Mouse (Mus musculus) kidney, postnatal 25 days (tissue): ENCODE measurements at regions not wholly inside any gene's neighbourhood (a gene's known extent, or its start where the extent isn't known, plus 50 kb on each side); places are given as distances from the start of the nearest gene placed in this dataset.

Experiments used
- DNase-seq, 2 experiments: peaks; one replicate each; pipeline ENCODE4 v3.0.0; 2021; ENCODE audit warnings: mixed read lengths in 2 of 2

DNA sequence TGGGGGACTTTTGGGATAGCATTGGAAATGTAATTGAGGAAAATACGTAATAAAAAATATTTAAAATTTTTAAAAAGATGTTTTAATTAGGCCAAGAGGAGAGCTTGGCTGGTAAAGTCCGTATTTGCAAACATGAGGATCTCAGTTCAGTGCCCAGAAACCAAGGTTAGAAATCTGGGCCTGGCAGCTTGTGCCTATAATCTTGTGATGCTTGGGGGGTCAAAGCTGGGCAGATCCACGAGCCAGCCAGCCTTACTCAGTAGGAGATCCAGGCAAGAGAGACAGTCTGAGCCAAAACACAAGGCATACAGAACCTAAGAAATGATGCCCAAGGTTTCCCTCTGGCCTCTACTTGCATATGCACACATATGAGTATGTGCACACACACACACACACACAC is 54.1 kb upstream of the Cxadr start:
- no peak for DNase-seq

DNA sequence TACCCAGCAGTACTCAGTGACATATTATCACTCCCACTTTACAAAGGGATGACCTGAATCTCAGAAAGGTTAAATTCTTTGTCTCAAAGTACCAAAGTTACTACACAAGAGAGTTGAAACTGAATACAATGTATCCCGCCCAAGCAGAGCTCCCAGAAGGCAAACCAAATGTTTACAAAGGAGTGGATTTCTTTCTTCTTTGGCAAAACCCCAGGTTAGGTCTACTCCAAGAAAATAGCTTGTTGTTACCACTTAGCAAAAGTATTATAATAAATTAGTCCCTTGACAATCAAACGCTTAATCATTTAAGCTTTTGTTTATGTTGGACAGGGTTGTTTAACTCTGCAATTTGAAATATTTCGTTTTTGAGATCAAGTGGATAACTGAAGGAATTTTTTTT is 58.6 kb upstream of the Cxadr start:
- no peak for DNase-seq

DNA sequence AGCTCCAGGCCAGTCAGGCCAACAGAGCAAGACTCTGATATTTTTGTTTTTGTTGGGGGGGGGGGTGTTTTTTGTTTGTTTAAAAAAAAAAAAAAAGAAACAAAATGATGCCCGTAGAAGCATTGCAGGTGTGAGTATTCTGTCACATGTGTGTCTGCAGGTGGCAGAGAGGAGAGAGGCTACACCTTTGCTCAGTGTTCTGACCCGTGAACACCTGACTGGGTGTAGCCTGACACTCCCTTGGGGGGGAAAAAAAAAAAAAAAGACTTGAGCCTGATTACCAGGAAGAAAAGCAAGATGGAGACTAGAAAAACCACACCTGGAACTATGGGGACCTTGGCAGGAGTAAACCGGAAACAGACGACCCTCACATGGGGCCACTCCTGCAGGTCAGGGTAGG is 61.1 kb upstream of the Cxadr start:
- no peak for DNase-seq

DNA sequence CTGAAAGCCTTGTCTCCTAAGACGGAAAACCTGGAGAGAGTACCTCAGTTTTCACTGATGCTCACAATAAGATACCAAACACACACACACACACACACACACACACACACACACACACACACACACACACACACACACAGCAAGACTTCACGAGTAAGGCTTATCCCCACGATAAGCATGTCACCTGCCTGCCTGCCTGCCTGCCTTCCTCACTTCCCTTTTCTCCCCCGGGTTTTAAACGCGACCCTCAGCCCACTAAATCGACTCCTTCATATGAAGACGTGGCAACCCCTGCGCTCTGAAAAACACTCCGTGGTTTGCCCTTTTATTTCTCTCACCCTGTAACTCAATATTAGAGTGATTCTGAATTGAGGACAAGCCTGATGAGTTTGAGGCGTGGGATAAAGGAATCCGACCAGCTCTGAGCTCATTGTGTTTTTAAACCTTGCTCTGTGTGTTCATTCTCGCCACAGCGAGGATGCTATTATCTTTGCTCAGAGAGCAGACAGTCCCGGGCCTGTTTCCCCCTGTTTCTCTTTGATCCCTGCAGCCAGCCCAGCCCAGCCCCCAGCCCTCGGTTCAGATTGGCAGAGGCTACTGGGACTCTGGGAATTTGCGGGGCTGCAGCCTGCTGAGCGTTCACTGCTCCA is 63.1 kb upstream of the Cxadr start:
- DNase-seq: no peak

DNA sequence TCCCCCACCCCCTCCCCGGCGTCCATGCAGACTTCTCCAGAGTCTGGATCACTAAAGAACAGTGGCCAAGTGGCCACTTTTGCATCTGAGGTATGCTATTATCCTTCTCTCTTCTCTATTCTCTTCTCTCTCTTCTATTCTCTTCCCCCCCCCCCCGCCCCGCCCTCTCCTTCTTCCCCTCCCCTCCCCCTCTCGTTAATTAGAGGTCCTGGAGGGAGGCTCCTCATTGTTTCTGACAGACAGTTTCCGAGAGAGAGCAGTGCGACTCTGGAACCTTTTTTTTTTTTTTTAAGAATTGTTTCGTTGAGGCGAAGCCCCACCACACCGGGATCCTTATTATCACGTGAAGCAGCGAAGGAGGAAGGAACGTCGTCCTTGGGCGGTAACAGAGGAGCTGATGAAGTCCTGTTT is 63.6 kb upstream of the Cxadr start:
- DNase-seq: no peak

DNA sequence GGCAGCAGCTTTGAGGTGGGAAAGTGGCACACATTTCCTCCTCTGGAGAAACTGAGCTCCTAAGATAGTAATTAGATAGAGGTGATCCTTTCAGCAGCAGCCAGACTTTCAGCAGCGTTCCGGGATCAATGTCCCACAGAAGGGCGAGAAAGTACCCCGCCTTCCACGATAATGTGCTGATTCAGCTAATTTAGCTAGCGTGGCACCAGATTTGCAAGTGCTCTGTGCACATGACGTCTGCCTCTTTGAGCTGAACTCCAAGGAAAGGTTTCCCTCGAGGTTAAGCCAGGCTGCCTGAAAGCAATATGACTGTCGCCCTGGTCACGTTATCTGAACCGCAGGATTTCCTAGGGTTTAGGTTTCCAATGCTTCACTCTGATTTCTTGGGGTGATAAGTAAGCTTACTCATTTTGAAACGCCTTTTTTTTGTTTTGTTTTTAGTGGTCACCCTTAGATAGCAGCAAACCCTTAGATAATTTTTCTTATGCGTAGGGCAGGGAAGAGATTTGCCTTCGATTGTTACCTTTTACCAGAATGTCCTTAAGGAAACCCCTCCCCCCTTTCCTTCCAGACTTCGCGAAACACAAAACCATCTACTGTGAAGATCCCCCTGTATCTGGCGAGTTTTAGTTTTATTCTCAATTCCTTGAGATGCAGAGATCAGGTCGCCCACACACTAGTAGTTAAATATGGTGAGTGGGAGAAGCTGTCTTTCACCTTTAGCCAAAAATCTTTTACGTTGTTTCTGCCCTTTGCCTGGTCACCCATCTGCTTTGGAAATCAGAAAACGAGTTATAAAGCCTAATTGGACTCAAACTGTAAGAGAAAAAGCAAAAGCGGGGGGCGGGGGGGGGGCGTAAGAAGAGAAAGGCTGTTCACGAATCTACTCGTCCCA is 64.3 kb upstream of the Cxadr start:
- peak; percentile 5 to 45 for DNase-seq

DNA sequence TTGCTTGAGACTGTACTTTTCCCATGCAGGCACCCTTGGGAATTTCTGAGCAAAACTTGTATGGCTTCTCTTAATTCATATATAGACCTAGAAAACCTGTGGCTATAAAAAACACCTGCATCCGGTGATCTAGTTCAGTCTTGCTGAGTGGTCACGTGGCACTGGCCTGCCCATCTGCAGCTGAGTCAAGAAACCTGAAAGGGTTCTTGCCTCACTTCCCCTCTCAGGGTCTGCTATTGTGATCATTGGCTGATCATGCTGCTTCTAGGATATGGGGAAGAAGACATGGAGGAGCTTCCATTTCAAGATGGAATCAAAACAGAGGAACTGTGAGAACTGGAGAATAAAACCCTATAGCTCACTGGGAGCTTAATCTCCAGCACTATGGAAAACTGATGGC is 69.1 kb upstream of the Cxadr start:
- DNase-seq: no peak

DNA sequence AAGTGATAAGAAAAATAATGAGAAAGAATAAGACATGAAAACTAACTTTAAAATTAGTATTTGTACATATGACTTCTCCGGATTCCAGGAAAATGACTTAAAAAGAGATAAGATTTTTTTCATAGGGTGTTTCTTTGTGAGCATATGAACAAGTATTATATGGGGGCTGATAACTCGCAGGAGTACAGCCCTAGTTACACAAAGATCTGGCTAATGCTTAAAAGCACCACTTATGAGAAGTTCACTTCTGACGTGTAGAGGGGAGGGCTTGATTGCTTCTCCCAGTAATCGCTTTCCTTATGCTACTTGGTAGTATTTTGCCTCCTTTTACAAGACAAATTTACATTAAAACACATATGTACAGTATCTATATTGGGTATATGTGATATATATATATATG is 72.3 kb upstream of the Cxadr start:
- no peak for DNase-seq

DNA sequence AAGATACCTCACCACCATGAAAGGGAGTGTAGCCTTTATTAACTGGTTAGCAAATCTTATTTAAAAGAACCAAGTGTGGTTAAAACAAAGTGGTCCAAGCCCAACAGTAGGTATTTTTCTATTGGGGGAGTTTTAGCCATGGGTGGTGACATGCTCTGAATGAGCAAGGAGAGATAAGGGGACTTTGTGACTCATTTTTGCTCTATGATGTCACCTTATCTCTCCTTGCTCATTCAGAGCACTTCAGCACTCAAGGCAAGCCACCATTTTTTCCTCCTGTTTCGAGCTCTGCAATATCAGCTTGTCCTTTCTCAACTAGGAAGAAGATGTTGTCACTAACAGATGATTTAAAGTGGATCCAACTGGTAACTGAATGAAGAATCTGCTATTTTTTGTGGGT is 78.9 kb upstream of the Cxadr start:
- no peak for DNase-seq

DNA sequence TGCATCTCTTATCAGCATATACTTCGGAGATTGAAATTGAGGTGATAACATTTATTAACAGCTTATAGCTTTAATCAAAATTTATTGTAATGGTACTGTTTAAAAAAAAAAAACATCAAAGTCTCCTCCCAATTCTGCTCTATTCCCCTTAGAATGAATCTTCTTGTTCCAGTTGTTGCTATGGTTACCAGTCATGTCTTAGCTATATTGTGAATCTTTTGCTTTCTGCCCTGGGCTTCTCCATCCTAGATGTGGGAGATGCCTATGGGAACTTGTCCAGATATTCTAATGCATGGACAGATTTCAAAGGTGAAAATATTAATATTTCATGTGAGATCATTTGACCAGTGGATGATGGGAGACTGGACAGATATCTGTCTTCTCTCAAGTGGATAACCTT is 79.5 kb upstream of the Cxadr start:
- DNase-seq: no peak

DNA sequence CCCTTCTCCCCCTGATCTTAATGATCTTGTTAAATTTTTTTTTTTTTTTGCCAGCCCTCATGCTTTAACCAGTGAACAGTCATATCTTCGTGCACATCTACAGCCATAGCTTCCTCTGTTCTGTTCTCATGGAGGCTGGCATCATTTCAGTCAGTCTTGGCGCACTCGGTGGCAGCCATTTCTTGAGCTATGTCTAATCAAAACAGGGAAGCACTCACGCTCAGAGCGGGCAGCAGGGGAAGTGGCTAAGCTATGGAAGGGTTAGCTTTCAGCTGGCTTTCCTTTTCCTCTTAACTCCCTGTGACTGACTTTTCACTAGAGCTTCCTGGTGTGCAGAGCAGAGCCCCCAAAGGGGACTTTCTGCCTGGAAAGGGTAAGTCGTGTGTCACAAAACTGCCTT is 83.7 kb upstream of the Cxadr start:
- no peak for DNase-seq

DNA sequence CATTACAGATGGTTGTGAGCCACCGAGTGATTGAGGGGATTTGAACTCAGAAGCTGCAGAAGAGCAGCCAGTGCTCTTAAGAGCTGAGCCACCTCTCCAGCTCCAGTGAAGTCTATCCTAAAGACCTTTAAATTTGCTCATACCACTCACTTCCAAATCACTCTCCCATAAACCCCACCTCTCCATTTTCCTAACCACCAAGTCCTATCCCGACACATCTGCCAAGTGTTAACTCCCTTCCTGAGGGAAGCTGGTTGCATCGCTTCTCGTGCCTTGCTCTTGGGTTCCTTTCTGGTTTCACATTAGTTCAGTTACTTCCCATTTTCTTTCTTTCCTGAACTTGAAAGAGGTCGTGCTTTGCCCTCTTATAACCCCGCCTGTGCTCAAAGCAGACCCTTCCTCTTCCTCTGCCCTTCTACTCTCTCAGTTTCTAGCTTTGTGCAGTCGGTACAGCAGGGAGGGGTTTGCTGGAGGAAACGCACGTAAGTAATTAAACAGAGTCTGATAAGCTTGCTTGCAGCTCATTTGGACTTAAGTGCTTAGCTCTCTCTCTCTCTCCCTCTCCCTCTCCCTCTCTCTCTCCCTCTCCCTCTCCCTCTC is 84.4 kb upstream of the Cxadr start:
- DNase-seq: no peak

DNA sequence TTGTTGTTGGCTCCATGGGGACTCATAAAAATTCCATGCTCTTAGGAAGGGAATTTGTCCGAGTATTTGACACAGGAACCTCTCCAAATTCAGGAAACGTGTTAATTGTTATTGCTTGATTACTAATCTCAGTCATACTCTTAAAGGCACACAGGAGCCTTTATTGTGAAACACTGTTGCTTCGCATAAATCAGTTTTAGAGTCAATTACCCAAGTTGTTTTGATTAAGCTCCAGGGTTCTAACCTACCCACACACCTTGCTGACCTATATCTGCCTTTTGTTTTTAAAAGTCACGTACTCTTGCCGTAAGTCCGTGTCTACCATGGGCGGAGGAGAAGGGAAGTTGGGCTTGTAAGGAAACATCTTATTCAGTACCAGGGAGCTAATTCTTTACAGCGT is 89.6 kb upstream of the Cxadr start:
- DNase-seq: no peak

DNA sequence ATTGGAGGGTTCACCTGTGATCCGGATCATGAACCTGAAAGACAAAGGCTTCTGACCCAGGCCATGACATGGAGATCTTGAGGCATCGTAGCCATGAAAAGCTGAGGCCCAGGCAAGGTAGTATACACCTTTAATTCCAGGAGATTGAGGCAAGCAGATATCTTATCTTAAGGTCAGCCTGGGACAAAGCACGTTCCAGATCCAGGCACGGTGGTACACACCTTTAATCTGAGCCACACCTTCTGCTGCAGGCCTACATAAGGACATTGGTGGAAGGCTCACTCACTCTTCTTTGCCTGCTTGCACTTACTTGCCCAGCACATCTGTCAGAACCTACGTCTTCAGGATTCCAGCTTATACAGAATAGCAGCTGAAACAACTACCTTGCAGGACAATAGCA is 93.0 kb upstream of the Cxadr start:
- no peak for DNase-seq

DNA sequence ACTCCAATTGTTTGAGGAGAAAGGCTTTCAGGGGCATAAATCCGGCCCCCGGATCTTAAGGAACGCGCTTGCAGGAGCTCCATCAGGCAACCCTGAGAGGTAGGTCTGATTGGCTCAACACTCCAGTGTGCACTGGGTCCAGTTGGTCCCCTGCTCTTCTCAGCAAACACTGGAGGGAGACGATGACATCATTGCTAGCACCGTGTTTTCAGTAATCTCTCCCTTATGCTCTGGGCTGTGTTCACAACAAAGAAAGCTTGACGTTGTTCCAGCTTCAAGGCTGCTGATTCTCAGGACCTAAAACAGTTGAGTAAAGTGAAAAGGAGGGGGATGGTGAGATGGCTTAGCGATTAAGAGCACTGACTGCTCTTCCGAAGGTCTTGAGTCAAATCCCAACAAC is 97.0 kb upstream of the Cxadr start:
- DNase-seq: no peak

DNA sequence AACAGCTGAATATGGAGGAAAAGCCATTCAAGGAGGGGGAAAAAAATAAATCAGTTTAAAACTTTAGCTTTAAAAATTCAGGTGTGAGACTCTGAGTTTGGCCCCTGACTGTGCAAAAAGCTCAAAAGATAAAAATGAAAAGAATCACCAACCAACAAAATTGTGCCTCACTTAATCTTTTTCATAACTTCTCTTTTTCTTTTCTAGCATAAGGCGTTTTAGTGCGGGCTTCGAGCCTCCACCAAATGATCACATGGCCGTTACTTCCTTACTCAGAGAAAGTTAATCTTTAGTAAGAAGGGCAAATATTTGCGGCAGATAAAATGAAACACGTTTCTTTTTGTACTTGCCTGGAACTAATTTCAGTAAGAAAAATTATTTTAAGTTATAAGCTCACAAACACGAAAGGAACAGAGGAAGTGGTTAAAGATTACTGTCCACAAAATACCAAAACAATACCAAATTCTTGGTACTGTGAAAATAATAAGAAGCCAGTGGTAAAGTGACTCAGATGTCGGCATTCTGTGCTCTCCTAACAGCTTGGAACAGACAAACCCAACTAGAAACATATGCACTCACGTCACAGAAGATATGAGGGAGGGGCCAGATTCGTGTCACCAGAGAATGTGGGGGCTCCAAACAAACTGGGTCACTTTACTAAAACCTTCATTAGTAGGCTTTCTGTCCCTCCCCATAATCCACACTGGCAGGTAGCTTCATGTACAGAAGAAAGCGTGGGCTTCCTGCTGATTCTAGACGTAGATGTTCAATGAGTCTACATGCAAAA is 101.1 kb upstream of the Cxadr start:
- no peak for DNase-seq

DNA sequence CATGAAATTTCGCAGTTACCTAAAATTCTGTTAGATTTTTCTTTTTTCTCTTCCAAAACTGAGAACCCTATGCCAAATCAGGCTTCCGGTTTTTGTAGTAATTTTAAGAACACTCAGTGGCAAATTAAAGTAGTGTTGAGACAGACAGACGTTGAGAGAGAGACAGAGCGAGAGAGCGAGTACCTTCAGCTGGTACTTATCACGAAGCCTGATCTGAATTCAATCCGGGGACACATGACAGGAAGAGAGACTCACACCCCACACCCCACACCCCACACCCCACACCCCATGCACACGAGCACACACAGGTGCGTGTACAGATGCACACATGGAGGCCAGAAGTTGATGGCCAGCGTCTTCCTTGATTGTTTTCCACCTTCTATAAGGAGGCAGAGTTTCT is 102.0 kb upstream of the Cxadr start:
- no peak for DNase-seq

DNA sequence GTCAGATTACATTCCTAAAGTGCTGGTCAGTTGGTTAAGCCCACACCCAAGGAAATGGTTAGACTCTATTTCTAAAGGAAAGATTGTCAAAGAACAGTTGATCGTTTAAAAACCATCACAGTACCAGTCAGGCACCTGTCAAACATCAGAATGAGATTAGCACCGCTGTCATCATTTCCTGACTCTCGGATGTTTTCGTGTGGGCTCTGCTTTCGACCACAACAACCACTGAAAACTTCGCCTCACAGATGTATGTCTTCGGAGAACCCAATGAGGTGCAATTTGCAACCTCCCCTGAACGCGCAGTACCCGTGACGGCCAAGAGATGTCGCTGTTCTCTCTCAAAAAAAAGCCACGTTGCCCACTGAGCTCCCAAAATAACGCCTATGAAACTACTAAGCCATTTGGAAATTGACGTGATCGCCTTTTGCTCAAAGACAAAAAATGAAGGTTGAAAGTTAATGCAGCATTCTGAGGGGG is 102.6 kb upstream of the Cxadr start:
- peak; percentile 59 to 74 for DNase-seq

DNA sequence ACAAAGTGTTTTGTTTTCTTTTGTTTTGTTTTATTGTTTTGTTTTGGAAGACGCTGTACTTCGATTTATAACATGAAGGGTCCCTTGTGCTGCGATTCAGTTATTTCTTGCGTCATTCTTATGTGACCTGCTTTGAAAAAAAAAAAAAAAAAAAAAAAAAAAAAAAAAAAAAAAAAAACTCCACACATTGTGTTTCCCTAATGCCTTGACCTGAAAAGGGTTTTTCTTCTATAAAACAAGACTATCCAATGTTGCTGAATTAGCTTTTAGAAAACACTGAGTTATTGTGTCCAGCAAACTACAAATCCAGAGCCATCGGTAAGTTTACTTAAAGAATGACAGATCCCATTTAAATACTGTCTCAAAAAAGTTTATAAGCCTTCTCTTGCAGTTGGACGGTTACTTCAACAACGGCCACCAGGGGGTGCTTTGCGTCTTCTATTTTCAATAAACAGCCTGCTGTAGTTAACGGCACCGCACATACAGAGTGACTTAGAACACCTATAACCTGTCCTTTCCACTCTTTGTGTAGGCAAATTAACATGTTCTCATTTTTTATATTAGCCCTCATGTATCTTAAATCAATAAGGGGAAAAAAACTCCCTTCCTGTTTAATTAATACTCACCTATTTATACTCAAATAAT is 103.9 kb upstream of the Cxadr start:
- peak; percentile 83 to 94 for DNase-seq

DNA sequence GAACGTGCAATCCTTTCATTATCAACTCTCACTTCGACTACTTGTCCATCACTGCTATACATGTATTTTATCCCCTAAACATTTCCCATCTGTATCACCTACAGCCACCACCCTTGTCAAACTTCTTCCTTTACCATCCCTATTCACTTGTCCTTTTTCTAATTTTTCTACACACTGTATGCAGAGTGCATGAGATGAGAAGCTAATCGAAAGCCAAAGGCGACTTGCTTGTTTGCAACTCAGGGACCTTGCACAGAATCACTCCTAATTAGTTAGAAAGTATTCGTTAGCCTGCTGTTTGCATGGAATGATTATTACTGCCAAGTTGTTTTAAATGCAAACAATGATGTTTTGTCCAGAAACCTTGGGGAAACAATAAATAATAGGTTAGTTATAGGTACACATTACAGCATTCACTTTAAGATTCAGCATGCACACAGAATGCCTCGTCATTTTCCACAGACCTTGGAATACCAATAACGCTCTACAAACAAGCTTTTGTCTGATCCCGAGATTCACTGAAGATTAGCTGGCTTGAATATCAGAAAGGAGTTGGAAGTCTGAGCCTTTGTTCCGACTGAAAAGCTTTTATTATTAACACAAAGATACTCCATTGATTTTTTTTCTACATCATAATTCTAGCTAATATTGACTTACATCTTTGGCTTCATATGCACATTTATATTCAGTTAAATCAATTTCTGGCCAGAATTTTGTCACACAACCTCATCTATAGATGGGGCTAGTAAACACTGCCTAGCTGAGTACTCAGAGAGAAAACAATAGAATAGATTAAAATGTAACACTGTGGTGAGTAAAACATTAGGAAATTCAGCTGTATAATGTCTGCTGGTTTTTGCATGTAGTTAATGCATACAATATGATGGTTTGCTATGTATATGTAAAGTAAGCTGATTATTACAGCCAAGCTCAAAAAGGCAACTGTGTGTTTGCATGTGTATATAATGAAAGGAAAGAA is 130.4 kb upstream of the Cxadr start:
- DNase-seq: no peak

DNA sequence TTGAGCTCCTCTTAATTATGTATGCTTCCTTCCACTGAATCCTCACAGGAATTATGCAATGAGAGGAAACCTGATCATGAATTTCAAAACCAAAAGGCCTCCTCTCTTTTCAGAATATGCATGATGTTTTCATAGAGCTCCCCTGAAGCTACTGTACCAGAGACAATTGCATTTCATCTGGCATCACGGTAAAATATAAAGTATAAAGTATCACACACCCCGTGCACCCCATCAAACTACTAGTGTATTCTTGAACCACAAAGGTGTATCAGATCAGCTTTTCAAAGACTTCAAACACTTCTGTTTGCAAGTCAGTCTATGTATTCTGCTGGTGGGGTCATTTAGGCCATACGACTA is 144.4 kb upstream of the Cxadr start:
- DNase-seq: no peak
